Mouse (Mus musculus) macrophage (primary cell): Measurements from ENCODE around the gene Hsf5. TPM values are rescaled to one million over a fixed set of nuclear protein-coding genes. Genes with fewer than 3 reads are reported as not detected.

Source experiments
- H3K27ac ChIP-seq: fragments of 350-480 bp; formaldehyde crosslinking; 2 replicates; pipeline ENCODE4 v1.9.0; 2021
- H3K36me3 ChIP-seq: fragments of 350-480 bp; formaldehyde crosslinking; 2 replicates; pipeline ENCODE4 v1.9.0; 2021; ENCODE audit errors: inconsistent target
- H3K4me3 ChIP-seq: fragments of 350-480 bp; formaldehyde crosslinking; 2 replicates; pipeline ENCODE4 v1.9.0; 2021; ENCODE audit errors: inconsistent target
- H3K79me2 ChIP-seq: fragments of 350-480 bp; formaldehyde crosslinking; 2 replicates; pipeline ENCODE4 v1.9.0; 2021; ENCODE audit errors: inconsistent target
- WGBS: methylation state at CpG from one replicate; pipeline ENCODE4 v1.1.7; 2026; ENCODE audit warnings: inconsistent platforms; ENCODE audit not compliant: missing documents; 5-methylcytosine and 5-hydroxymethylcytosine counted together
- polyA plus RNA-seq: library from polyadenylated mRNA; stranded (reverse); fragments of 250-400 nt; gene quantifications from 3 replicates; pipeline ENCODE4 v1.2.4, GENCODE M21; 2018; ENCODE audit warnings: inconsistent platforms

The Hsf5 gene
- polyA plus RNA-seq, 1 experiment from 2014 or later: not detected

DNA sequence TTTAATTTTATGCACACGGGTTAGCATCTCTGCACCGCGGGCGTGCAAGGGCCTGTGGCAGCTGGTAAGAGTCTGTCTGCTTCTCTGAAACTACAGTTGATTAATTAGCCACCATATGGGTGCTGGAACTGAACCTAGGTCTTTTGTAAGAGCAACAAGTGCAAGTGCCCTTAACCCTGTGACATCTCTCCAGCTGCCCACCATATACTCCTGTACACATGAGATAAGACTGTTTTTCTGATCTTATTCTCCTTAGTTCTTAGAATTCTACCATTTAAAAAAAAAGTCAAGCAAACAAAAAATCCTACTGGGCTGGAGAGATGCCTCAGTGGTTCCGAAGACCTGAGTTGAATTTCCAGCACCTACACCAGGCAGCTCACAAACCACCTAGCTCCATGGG is 86.7 kb downstream of the Hsf5 start:
- 94% methylated on average over 5 of the region's 5 CpGs for WGBS
- no peak overlapping the region for H3K4me3 ChIP-seq
- H3K36me3 ChIP-seq: no peaks in the 10 kb centered on the region
- H3K79me2 ChIP-seq: no peaks in the 10 kb centered on the region
- no peak overlapping the region for H3K27ac ChIP-seq

- Histone ChIP-seq H3K4me3 (no peak overlapping the region), H3K27ac (no peak overlapping the region), H3K79me2 (no peaks in the 10 kb centered on the region), H3K36me3 (no peaks in the 10 kb centered on the region)
- 95% methylated on average over 9 of the region's 9 CpGs for WGBS
These were observed 87.3 kb downstream of the Hsf5 start for GRCm38 (mm10) chr11:87704289-87704688.

DNA sequence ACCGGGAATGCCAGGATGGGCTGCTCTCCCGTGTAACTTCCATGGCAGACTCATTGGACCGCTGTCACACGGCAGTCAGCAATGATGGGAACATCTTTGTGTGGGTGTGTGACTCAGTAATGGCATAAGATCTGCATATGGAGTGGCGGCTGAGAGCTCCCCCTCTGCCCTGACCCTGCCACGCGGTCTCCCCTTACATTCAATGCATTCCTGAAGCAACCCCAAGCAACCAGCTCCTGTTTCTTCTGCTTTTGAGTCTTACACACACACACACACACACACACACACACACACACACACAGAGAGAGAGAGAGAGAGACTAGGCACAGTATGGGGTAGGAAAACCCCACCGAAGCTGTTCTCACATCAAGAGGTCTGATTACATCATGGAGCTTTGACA is 90.6 kb downstream of the Hsf5 start:
- Histone ChIP-seq H3K79me2 (no peaks in the 10 kb centered on the region), H3K36me3 (no peaks in the 10 kb centered on the region), H3K27ac (no peak overlapping the region), H3K4me3 (no peak overlapping the region)
- WGBS: 78% methylated on average over 6 of the region's 8 CpGs

DNA sequence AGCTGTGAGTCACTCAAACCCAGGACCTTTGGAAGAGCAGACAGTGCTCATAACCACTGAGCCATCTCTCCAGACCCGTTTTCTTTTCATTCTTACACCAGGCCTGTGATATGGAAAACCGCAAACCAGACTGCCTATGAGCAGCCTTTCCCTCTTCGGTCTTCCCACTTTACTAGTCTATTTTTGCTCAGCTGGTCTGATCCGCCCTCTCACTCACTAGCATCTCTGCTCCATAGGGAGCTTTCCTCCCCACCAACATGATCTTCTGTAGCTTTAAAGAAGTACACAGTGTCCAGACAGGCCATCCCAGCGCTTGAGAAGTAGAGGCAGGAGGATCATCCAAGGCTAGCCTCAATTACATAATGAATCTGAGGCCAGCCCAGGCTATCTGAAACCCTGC is 92.0 kb downstream of the Hsf5 start:
- no peak overlapping the region for H3K4me3 ChIP-seq
- WGBS: 97% methylated on average over 5 of the region's 5 CpGs
- no peaks in the 10 kb centered on the region for H3K36me3 ChIP-seq
- no peak overlapping the region for H3K27ac ChIP-seq
- no peaks in the 10 kb centered on the region for H3K79me2 ChIP-seq

Other genes with a start within 250 kb of the Hsf5 start
- 0.40 to 3.3 TPM (median 1.1 TPM) in 3 replicates for gene Rad51c, start 212.2 kb upstream of the Hsf5 start, polyA plus RNA-seq
- gene Tex14, start 212.1 kb upstream of the Hsf5 start, polyA plus RNA-seq: 0.13 to 0.30 TPM in 2 of 3 replicates, not detected in the other
- gene Gm11492, start 50.5 kb upstream of the Hsf5 start, polyA plus RNA-seq: not detected in 3 replicates
- gene Sept4, start 48.3 kb upstream of the Hsf5 start, polyA plus RNA-seq: not detected in 3 replicates
- gene Mtmr4, start 25.0 kb upstream of the Hsf5 start, polyA plus RNA-seq: 9.4 to 13.5 TPM (median 12.0 TPM) in 3 replicates
- 0.70 to 0.96 TPM (median 0.83 TPM) in 3 replicates for gene Rnf43, start 45.6 kb downstream of the Hsf5 start, polyA plus RNA-seq
- 69.4 to 113 TPM (median 85.3 TPM) in 3 replicates for gene Supt4a, start 120.4 kb downstream of the Hsf5 start, polyA plus RNA-seq
- 0.82 to 1.7 TPM (median 1.6 TPM) in 3 replicates for gene Tspoap1, start 143.4 kb downstream of the Hsf5 start, polyA plus RNA-seq
- 0.19 to 2.7 TPM (median 1.0 TPM) in 3 replicates for gene Mpo, start 176.4 kb downstream of the Hsf5 start, polyA plus RNA-seq
- gene Lpo, start 211.1 kb downstream of the Hsf5 start, polyA plus RNA-seq: not detected in 3 replicates
- gene Mks1, start 236.1 kb downstream of the Hsf5 start, polyA plus RNA-seq: 2.1 to 3.5 TPM (median 3.2 TPM) in 3 replicates